Mouse (Mus musculus) layer of hippocampus, postnatal 10 days (tissue): ENCODE results near the gene Mlxipl. TPM values are rescaled to one million over a fixed set of nuclear protein-coding genes. Genes with fewer than 3 reads are reported as not detected.
A peak's percentile ranks its signal among the peaks of the same experiment; 100 is the strongest.

Source experiments
- DNase-seq, 2 experiments: peaks; one replicate each; pipeline ENCODE4 v3.0.0; 2021; ENCODE audit warnings: low spot score in 2 of 2
- total RNA-seq, 2 experiments: library from RNA; stranded (reverse); gene quantifications; 2 replicates each; pipeline ENCODE4 v1.2.3; 2021

Gene Mlxipl
- total RNA-seq, 2 experiments from 2014 or later, result 3.6 to 4.4 TPM

DNA sequence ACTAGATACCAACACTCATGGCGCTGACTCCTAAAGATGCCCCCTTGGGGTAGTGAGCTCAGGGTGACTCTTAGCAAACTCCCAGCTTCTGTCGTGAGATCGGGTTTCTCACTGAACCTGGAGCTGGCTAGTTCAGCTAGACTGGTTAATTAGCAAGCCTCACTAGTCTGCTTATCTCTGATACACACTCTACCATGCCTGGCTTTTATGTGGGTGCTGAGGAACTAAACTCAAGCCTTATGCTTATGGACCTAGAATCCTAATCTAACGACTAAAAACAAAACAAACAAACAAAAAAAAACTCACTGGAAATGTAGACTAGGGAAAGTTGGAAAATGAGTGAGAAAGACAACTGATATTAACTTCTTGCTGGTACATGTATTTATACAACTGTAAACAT lies 54.8 kb downstream of the Mlxipl start:
- DNase-seq, result no peak

DNA sequence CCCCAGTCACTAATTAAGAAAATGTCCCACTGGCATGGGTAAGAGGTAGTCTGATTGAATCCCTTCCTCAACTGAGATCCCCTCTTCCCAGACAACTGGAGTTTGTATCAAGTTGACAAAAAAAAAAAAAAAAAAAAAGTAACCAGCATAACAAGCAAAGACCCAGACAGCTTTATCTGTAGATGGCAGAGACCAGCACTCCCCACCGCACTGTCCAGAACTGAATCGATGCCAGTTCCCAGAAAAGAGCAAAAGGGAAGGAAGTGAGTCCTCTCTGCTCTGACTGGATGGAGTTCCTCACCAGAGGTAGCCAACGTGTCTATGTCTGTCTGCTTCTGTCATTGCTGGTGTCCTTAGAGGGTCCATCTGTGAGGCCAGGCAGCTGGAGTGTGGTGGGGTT lies 55.8 kb downstream of the Mlxipl start:
- DNase-seq, result no peak

DNA sequence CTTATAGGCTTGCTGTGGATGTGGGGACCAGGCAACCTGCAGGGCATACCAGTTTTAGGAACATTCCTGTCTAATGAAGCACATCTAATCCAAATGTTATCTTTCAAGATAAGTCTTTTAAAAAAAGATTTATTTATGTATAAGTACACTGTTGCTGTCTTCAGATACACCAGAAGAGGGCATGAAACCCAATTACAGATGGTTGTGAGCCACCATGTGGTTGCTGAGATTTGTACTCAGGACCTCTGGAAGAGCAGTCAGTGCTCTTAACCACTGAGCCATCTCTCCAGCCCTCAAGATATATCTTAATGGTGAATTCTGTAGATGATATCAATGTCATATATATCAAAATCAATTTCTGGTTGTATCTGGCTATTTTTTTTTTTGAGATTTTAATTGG lies 56.3 kb downstream of the Mlxipl start:
- DNase-seq, result no peak

DNA sequence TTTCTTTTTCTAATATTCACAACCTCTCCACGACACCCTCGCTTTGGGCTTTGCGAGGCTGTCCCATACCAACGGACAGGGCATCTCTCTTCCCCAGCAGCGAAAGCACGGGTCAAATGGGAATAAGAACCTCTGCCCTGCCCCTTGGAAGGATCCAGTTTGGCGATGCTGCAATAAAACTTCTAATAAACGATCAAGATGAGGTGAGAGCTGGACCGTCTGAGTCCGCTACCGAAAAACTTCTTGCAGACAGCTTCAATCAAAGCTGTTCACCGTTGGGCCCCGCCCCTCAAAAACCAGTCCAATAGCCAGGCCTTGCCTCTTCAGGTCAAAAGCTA lies 59.0 kb downstream of the Mlxipl start:
- no peak for DNase-seq

DNA sequence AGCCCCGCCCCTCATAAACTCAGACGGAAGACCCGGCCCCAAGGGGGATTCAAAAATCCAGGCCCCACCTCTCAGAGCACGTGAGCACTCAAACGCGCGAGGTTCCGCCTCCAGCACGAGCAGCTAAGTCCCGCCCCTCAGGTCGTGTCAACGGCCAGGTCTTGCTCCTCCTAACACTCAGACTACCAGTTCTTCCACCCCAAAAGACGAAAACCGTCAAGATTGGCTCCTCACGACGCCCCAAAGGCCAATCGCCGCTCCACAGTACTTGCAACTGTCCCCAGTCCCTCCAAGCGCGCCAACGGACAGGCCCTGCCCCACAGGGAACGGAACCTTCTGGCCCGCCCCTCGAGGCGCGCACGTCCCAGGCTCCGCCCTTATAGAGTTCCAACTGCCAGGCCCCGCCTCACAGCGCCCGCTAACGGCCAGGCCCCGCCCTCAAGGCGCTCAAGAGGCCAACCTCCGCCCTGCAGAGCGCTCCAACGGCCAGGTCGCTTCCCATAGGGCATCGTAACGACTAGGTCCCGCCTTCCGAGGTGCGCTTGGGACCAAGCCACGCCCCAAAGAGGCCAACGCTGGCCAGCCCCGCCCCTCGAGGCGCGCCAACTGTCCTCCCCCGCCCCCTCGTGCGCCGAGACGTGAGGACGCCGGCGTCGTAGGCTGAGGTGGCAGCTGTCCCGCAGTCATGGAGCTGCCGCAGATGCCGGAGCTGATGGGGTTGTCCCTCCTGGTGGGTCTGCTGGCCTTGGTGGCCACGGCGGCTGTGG lies 59.5 kb downstream of the Mlxipl start, which contains the start of gene Tbl2:
TSS of gene Tbl2 (plus strand) at position 605 of the 767 bp plus-strand sequence.
- peak; percentile 96 to 98 for DNase-seq

DNA sequence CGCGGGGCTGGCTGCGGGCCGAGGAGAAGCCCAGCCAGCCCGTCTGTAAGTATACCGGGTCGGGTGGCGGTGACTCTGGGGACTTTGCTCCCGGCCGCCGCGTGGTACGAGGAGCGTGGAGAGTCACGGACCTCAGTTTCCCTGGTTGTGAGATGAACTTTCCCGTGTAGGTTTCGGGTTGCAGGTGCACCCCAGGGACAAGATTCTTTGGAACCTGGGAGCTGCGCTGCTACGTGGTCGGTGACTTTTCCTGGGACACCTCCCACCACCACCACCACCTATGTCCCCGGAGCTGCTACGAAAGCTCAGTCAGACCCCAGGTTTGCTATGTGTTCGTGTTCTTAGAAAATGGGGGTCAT lies 60.1 kb downstream of the Mlxipl start:
- DNase-seq, result no peak

DNA sequence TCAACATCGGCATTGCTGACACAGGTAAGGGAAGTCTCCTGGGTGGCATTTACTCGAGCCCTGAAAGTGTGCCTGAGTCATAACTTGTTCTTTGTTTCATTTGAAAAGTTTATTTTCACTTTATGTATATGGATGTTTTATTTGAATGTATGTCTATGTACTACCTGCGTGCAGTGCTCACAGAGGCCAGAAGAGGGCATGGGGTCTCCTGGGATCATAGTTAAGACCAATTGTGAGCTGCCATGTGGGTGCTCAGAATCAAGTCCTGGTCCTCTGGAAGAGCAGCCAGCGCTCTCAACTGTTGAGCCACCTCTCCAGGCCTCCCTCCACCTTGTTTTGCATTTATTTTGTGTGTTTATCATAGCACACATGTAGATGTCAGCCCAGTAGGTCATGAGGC lies 66.8 kb downstream of the Mlxipl start:
- DNase-seq, result no peak

DNA sequence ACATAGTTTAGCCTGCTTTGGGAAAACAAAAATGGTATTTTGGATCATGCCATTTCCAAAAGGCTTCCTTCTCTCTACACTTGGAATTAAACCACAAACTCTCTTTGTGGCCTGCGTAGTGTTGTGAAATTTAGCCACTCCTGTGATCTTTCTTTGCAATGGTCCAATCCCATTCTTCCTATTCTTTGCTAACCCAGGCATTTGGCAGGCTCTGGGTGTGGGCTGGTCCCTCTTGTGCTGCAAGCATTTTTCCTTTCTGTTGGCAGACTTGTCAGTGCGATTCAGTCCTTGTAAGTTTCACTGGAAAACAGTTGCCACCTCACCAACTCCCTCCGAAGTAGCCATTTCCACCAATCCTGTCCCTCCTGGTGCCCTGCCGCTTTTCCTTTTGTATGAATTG lies 71.5 kb downstream of the Mlxipl start:
- peak in 1 of 2 experiments; percentile 48 for DNase-seq

DNA sequence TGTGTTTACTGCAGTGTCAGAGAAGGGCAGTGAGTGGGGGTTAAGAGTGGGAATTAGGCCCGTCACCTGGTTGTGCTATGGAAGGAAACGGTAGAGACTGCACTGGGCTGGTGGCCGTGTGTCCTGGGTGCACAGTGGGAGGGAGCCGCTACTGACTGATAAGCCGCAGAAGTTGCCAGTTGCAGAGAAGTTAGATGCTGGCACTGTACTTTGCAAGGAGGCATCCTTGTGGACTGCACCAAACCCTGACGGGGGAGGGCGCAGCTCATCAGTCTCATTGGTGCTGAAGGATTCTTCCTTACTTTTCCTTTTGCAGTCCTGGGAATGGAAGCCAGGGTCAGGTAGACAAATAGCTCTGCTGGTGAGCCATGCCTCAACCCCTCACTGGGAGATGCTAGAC lies 72.0 kb downstream of the Mlxipl start:
- no peak for DNase-seq

DNA sequence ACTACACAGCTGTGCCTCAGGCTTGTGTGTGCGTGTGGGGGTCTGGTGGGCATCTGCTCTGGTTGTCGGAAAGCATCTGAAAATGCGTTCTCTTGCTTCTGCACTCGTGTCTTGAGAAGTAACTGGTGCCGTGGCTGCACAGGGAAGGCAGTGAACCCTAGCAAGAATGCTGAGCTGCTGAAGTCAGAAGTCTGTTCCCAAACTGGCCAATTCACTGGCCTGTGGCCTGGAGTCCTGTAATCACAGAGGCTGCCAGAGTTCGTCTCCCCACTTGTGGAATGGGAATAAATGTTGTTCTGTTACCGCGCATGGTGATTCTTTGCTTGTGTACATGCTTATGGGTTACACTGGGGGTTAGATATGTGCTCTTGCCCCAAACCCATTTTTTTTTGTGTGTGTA lies 72.7 kb downstream of the Mlxipl start:
- DNase-seq, result no peak

DNA sequence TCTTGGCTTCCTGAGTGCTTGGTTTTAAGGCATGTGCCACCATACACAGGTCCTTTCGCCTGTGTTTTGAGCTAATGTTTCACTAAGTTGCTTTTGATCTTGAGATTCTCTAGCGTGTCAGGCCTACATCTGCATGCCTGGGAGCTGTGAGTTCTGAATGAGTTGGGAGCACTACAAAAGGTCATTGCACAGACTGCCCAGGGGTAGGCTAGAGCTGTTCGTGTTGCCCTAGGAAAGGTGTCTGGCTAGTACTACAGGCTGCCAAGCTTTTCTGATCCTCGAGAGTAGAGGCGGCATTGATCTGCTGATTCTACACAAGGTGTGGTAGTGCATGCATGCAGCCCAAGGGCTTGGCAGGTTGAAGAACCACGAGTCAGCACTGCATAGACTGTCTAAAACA lies 73.1 kb downstream of the Mlxipl start:
- DNase-seq, result no peak

DNA sequence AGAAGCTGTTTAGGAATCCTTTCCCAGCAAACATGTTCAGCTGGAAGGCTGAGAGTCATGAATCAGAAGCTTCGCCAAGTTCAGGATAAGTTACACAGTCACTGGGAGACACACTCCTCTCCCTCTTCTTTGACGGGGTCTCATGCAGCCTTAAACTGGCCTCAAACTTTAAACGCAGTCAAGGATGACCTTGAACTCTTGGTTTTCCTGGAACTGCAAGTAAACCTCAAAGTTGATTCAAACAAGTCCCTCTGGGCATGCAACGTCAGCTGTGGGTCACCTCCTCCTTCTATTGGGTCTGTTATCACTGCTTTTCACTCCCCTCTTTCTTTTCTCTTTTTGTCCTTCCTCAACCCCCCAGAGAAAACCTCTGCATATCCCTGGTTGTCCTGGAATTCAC lies 77.2 kb downstream of the Mlxipl start:
- no peak for DNase-seq

DNA sequence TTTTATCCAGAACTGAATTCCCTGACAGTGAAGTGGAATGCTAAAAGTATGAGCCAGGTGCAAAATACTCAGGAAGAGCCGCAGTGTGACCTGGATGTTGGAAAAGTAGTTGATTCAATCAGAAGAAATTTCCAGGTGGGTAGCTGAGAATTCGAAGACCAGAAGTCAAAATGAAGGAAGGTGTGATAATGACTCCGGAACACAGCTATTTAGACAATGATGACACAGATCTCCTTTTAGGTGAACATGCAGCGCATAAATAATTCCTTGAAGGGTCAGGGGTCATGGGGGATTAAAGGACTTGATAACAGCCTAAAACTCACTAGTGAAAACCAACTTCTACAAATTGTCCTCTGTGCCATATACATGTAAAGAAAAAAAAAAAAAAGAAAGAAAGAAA lies 77.8 kb downstream of the Mlxipl start:
- no peak for DNase-seq

DNA sequence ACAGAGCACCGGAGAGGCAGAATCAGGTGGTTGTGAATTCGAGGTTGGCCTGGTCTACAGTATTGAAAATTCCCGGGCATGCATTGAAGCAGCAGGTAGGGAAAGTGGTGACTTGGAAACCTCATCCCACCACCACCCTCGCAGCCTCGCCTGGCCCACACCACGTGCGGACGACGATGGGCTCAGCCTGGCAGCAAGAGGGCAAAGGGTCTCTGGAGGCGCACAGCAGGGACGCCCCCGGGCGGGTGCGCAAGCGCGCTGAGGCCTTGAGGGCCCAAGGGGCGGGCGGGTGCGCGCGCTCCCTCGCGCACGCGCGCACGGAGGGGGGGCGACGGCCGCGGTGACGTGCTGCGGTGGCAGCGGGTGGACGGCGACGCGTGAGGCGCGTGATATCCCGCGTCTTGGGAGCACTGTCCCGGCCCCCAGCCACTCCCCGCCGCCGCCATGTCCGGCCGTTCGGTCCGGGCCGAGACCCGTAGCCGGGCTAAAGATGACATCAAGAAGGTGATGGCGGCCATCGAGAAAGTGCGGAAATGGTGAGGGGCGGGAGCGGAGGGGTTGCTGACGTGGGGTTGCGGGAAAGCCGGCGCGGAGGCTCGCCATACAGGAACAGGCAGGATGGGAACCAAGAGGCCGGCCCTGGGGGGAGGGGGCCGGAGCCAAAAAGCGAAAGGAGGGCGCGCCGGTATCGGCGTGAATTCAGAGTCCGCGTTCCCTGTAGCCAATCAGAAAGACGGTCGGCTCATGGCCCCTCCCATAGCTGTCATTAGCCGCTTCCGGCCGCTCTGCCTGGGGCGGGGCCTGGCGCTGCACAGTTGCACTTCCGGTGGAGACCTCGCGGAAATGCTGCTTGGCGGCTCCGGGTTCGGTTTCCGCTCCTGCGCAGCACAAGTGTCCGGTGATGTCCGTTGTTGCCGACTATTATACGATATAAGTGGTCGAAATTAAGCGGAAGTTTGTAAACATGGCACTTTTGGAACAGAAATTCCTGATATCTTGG lies 78.7 kb downstream of the Mlxipl start, which contains the start of gene Bcl7b:
TSS of gene Bcl7b (plus strand) at position 221 of the 1,000 bp plus-strand sequence.
- DNase-seq, result peak; percentile 93 to 95

DNA sequence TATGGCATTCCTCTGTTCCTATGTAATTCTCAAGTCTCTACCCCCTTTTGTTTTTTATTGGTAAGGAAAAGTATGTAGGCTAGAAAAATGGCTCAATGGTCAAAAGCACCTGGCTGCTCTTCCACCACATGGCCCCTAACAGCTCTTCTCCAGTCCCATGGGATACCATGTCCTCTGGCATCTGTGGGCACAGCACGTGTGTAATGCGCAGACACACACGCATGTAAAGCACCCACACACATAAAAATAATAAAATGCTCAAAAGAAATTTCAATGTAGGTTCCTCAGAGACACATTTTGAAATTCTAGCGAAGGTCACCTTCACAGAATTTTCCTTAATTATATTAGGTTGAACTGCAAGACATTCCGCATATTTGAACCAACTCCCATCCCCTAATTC lies 79.8 kb downstream of the Mlxipl start:
- DNase-seq, result no peak

DNA sequence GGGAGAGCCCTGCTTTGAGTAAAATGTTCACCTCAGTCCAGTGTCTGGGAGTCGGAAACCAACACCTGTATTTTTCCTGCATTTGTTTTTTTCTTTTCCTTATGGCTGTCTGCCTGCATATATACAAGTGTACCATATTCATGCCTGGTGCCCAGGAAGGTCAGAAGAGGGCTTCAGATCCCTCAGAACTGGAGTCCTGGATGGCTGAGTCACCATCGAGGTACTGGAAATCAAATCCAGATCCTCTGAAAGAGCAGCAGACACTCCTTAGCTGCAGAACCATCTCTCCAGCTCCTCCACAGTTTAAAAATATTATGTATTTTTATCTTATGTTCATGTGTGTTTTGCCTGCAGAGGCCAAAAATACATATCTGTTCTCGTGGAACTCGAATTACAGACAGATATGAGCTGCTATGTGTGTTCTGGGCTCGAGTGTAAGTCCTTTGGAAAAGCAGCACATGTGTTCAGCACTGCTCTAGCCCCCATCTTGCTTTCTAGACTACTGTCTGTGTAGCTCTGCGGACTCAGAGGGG lies 82.1 kb downstream of the Mlxipl start:
- DNase-seq, result no peak

DNA sequence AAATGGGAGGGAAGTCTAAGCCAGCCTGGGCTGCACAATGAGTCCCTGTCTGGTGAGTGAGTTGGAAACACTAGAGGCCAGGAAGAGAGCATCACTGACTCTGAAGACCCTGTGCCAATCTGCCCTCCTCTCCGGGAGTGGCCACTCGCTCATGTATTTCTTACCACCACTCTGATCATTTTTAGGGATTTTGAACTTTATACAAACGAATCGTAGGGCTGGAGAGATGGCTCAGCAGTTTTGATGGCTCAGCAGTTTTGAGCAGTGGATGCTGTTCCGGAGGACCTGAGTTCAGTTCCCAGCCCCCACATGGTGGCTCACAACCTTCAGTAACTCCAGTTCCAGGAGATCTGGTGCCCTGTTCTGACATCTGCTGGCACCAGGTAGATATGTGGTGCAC lies 83.3 kb downstream of the Mlxipl start:
- DNase-seq, result no peak

DNA sequence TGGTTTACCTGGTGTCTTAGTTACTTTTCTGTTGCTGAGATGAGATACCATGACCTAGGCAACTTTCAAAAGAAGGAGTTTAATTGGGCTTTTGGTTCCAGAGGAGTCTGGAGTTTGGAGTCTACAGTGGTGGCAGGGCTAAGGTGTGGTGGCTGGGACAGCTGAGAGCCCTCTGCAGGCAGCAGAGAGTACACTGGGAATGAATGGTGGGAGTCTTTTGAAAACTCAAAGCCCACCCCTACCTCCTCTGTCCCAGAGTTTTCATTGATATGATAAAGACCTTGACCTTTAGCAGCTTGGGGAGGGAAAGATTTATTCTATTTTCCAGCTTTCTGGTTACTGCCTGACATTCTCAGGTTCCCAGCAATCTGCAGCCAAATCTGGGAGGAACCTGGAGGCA lies 85.4 kb downstream of the Mlxipl start:
- DNase-seq, result no peak

DNA sequence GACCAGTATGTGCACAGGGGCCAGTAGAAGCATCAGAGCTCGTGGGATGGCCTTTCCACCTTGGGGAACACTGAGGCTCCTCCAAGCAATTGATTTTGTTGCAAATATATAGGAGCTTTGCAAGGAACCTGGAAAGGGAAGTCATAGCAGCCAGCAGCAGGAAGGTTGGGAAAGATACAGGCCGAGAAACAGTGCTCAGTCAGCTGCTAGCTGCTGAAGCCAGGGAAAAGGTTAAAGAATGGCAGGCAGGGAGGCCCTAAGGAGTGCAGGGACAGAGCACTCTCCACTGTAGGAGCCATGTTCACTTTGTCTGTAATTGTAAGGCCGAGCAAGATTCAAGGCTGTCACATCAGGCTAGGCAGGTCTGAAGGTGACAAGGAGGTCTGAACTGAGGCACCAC lies 88.8 kb downstream of the Mlxipl start:
- DNase-seq, result no peak

DNA sequence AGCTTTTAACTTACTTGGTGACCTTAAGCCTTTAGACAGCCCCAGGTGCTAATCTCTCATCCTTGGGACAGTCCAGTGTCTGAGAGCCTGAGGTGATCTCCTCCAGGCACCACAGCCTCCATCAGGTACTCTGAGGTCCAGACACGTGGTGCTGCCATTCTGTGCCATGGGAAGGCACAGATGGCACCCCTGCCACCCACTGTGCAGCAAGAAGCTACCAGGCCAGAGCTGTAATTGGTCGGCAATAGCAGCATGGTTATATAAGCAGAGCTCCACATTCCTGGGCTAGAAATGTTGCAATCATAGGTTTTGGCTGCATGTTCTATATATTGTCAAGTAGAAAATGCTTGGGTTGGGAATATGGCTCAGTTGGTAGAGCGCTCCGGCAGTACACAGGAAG lies 89.3 kb downstream of the Mlxipl start:
- DNase-seq, result no peak

DNA sequence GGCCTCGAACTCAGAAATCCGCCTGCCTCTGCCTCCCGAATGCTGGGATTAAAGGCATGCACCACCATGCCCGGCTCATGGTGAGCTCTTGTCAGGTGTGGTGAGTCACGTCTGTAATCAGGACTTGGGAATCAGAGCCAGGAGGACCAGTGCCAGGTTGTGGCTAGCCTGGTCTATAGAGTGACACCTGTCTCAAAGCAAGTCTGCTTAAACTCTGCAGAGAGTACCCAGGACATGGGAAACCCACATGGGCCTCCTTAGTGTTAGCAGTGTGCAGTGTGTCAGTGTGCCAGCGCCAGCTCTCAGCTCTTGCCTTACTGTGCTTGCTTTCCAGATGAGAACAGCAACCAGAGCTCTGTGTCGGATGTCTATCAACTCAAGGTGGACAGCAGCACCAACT lies 89.9 kb downstream of the Mlxipl start:
- DNase-seq, result no peak

DNA sequence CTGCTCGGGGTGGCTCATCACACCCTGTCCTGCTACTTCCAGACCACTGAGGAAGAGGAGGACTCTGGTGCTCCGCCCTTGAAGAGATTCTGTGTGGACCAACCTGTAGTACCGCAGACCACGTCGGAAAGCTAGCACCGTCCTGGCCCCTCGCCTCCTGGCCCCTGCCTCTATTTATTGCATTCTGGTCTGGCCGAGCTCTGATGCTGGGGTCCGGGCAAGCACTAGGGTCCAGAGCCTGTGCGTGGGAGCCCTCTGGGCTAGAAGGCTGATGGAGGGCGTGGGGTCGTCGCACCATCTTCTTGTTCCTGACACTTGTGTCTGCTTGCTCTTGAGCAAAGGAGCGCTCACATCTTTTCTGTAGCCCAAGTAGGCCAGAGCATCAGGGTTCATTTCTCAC lies 91.1 kb downstream of the Mlxipl start:
- no peak for DNase-seq
